Mouse (Mus musculus) ES-E14 (cell line): ENCODE data around the gene Ran. TPM values are rescaled to one million over a fixed set of nuclear protein-coding genes. Genes with fewer than 3 reads are reported as not detected.

Source experiments
- DNase-seq: peaks from one replicate; pipeline ENCODE4 v3.0.0-alpha.2; 2013; ENCODE audit warnings: low read depth, low spot score
- H3K27ac ChIP-seq: 2 replicates; pipeline ENCODE4 v1.5.1; 2012; ENCODE audit warnings: low read depth, mild to moderate bottlenecking, low read length, moderate library complexity, mixed read lengths; ENCODE audit not compliant: poor library complexity, insufficient read depth, severe bottlenecking
- H3K36me3 ChIP-seq: 2 replicates; pipeline ENCODE4 v1.6.1; 2012; ENCODE audit warnings: mild to moderate bottlenecking, low read length, moderate library complexity, mixed read lengths; ENCODE audit not compliant: control insufficient read depth, poor library complexity, insufficient read depth, severe bottlenecking
- H3K4me1 ChIP-seq, 2 experiments: fragments of 150-350 bp in 1 of 2; sonication (generic) in 1 of 2; 2 replicates each; pipeline ENCODE4 v1.6.1; 2012; ENCODE audit warnings: low read length in 2 of 2, mild to moderate bottlenecking in 1 of 2, mixed read lengths in 1 of 2; ENCODE audit not compliant: control insufficient read depth in 2 of 2, insufficient read depth in 2 of 2, poor library complexity in 1 of 2
- H3K4me3 ChIP-seq, 2 experiments: fragments of 150-350 bp in 1 of 2; sonication (generic) in 1 of 2; 2 replicates each; pipeline ENCODE4 v1.5.1; 2012; ENCODE audit warnings: low read length in 2 of 2, low read depth in 1 of 2, mild to moderate bottlenecking in 1 of 2, mixed read lengths in 1 of 2; ENCODE audit not compliant: insufficient read depth in 1 of 2, poor library complexity in 1 of 2, severe bottlenecking in 1 of 2
- H3K9ac ChIP-seq: 2 replicates; pipeline ENCODE4 v1.6.1; 2012; ENCODE audit warnings: low read depth, mild to moderate bottlenecking, low read length, mixed read lengths; ENCODE audit not compliant: poor library complexity, insufficient read depth, severe bottlenecking
- H3K9me3 ChIP-seq: fragments of 150-350 bp; sonication (generic); 2 replicates; pipeline ENCODE4 v1.6.1; 2012; ENCODE audit warnings: low read depth, mild to moderate bottlenecking, low read length; ENCODE audit not compliant: control insufficient read depth, insufficient read depth
- CHD2 ChIP-seq: IDR thresholded peaks from 2 replicates; pipeline ENCODE4 v1.6.1; 2014; ENCODE audit warnings: mild to moderate bottlenecking, low read depth, low read length, inconsistent platforms
- HCFC1 ChIP-seq: IDR thresholded peaks from 2 replicates; pipeline ENCODE4 v1.6.1; 2012; ENCODE audit warnings: low read length, inconsistent platforms, borderline replicate concordance; ENCODE audit not compliant: insufficient read depth
- MAFK ChIP-seq: IDR thresholded peaks from 2 replicates; pipeline ENCODE4 v1.6.1; 2014; ENCODE audit warnings: mild to moderate bottlenecking, low read depth, low read length, inconsistent platforms; ENCODE audit not compliant: insufficient read depth
- ZC3H11A ChIP-seq: IDR thresholded peaks from 2 replicates; pipeline ENCODE4 v1.6.1; 2012; ENCODE audit warnings: low read depth, mild to moderate bottlenecking, inconsistent platforms, low read length, borderline replicate concordance
- ZNF384 ChIP-seq: IDR thresholded peaks from 2 replicates; pipeline ENCODE4 v1.6.1; 2012; ENCODE audit warnings: low read depth, low read length, inconsistent platforms
- in situ Hi-C, 2 experiments: fragments of 600-800 bp; cut with MboI; formaldehyde crosslinking; loops; one replicate each; pipeline ENCODE4 v1.15.1; 2025; ENCODE audit warnings: low sequenced_read_pairs in 2 of 2, inconsistent platforms in 1 of 2; ENCODE audit not compliant: unreplicated experiment in 2 of 2
- total RNA-seq: library from RNA; depleted of rRNA; stranded (reverse); fragments of 300-350 nt; gene quantifications from 2 replicates; pipeline ENCODE4 v1.2.3, GENCODE M21; 2012

Ran gene
- total RNA-seq, 1 experiment = 877 TPM

- no peak overlapping the region for H3K9ac ChIP-seq
Measured at GRCm38 (mm10) chr5:129037739-129038138, 17.9 kb downstream of the Ran start.

GRCm38 (mm10) chr5:129045641-129046580, 26.0 kb downstream of the Ran start:
- DNase-seq = no peak
- in situ Hi-C loops = no loop called here
- Histone ChIP-seq H3K9ac (no peak overlapping the region), H3K27ac (no peak overlapping the region), H3K4me1 (no peaks in the 10 kb centered on the region), H3K4me3 (no peak overlapping the region), H3K36me3 (no peaks in the 10 kb centered on the region), H3K9me3 (no peaks in the 10 kb centered on the region)
- TF ChIP-seq HCFC1 (no peak), ZNF384 (no peak), MAFK (no peak), CHD2 (no peak), ZC3H11A (no peak)

More at GRCm38 (mm10) chr5:129037739-129038138, 17.9 kb downstream of the Ran start:
- TF ChIP-seq ZC3H11A = no peak
- no peak for TF ChIP-seq CHD2
- no peak for TF ChIP-seq ZNF384
- TF ChIP-seq MAFK = no peak
- no peak for TF ChIP-seq HCFC1
- Histone ChIP-seq H3K36me3 (no peaks in the 10 kb centered on the region), H3K27ac (no peak overlapping the region), H3K4me1 (peaks cover 0 to 3% of the 10 kb centered on the region in 2 experiments; a peak in 1 of 4 replicates), H3K9me3 (no peaks in the 10 kb centered on the region), H3K4me3 (no peak overlapping the region)
- in situ Hi-C loops = no loop called here
- DNase-seq = no peak

GRCm38 (mm10) chr5:129049372-129049771, 29.5 kb downstream of the Ran start:
- no peak overlapping the region for H3K9ac ChIP-seq
- no peak for DNase-seq
- no peaks in the 10 kb centered on the region for H3K36me3 ChIP-seq
- in situ Hi-C loops = no loop called here
- no peak overlapping the region for H3K27ac ChIP-seq
- H3K4me1 ChIP-seq = no peaks in the 10 kb centered on the region; a peak in 1 of 4 replicates
- H3K9me3 ChIP-seq = no peaks in the 10 kb centered on the region
- no peak overlapping the region for H3K4me3 ChIP-seq
- TF ChIP-seq MAFK = no peak
- TF ChIP-seq CHD2 = no peak
- no peak for TF ChIP-seq ZC3H11A
- TF ChIP-seq HCFC1 = no peak
- no peak for TF ChIP-seq ZNF384

- Histone ChIP-seq H3K9ac (no peak overlapping the region), H3K27ac (no peak overlapping the region)
- in situ Hi-C loops = no loop called here
Measured at GRCm38 (mm10) chr5:129051910-129052309, 32.0 kb downstream of the Ran start.

More at GRCm38 (mm10) chr5:129051910-129052309, 32.0 kb downstream of the Ran start:
- DNase-seq = no peak
- no peaks in the 10 kb centered on the region; a peak in 1 of 4 replicates for H3K4me1 ChIP-seq
- H3K9me3 ChIP-seq = no peaks in the 10 kb centered on the region
- TF ChIP-seq HCFC1 = no peak
- no peak for TF ChIP-seq CHD2
- TF ChIP-seq MAFK = no peak
- no peak for TF ChIP-seq ZNF384
- TF ChIP-seq ZC3H11A = no peak
- H3K4me3 ChIP-seq = no peak overlapping the region
- H3K36me3 ChIP-seq = no peaks in the 10 kb centered on the region
